ENCODE assay signal across 8 mouse cellular contexts in the genomic region with DNA sequence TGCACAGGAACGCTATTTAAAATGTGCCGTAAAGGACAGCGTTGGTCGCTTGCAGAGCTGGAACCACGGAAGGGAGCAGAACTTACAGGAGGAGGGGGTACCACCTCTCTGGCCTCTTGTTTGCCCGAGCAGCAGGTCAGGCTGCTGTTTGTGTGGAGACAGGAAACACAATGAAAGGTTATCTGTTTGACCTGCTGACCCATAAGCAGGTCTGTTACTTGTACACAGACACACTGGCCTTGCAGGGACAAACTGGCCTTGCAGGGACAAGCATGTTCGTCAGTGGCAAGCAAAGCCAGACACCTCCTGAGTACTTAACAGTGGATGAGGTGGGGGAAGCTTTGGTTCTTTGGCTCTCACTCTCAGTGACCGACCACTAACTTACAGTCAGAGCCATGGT. TPM values are rescaled to one million over a fixed set of nuclear protein-coding genes. Genes with fewer than 3 reads are reported as not detected.
DNase-seq lines count a peak whose midpoint lies in the region; ATAC-seq and TF ChIP-seq lines count a peak whose summit lies in the region.

No protein-coding gene starts in this region.

- peak overlapping the region; percentile 98 for H3K9ac ChIP-seq in heart, embryonic 11.5 days (ENCODE audit: low read depth, low read length)
- H3K9ac ChIP-seq in hindbrain, embryonic 13.5 days, result peak overlapping the region; percentile 81
- peak overlapping the region; percentile 94 for H3K9ac ChIP-seq in midbrain, embryonic 12.5 days (replicated peaks)

- TF ChIP-seq CTCF in cortical plate, adult 2 months (IDR thresholded peaks at IDR 0.05; ENCODE audit: extremely low read depth, insufficient read depth, low read length), result no peak

- H3K4me3 ChIP-seq in heart, embryonic 11.5 days (ENCODE audit: low read depth, low read length), result peak overlapping the region; percentile 98
- peak overlapping the region; percentile 74 for H3K4me3 ChIP-seq in cortical plate, adult 2 months (ENCODE audit: insufficient read depth, low read length)
- peak overlapping the region; percentile 64 for H3K4me3 ChIP-seq in hindbrain, embryonic 13.5 days
- peak overlapping the region; percentile 95 for H3K4me3 ChIP-seq in midbrain, embryonic 12.5 days

- H3K36me3 ChIP-seq in heart, embryonic 11.5 days (ENCODE audit: control insufficient read depth, insufficient read depth, low read length), result peaks cover 2% of the 10 kb centered on the region; the same call in 1 of the 2 replicates
- H3K36me3 ChIP-seq in hindbrain, embryonic 13.5 days, result peaks cover 13% of the 10 kb centered on the region
- peaks cover 22% of the 10 kb centered on the region for H3K36me3 ChIP-seq in midbrain, embryonic 12.5 days

- peaks cover 28% of the 10 kb centered on the region for H3K4me1 ChIP-seq in heart, embryonic 11.5 days (ENCODE audit: control insufficient read depth, insufficient read depth, low read length)
- H3K4me1 ChIP-seq in cortical plate, adult 2 months (ENCODE audit: control insufficient read depth, insufficient read depth, low read length), result peaks cover 7% of the 10 kb centered on the region
- H3K4me1 ChIP-seq in hindbrain, embryonic 13.5 days (replicated peaks), result peaks cover 48% of the 10 kb centered on the region
- H3K4me1 ChIP-seq in midbrain, embryonic 12.5 days, result peaks cover 34% of the 10 kb centered on the region

- H3K9me3 ChIP-seq in heart, embryonic 11.5 days (replicated peaks; ENCODE audit: control insufficient read depth, low read length), result peaks cover 3% of the 10 kb centered on the region; the same call in 1 of the 2 replicates
- H3K9me3 ChIP-seq in hindbrain, embryonic 13.5 days, result no peaks in the 10 kb centered on the region
- peaks cover 4% of the 10 kb centered on the region; the same call in 1 of the 2 replicates for H3K9me3 ChIP-seq in midbrain, embryonic 12.5 days

- no peak for ATAC-seq in heart, embryonic 11.5 days (replicated peaks; ENCODE audit: insufficient number of reproducible peaks, low FRiP score, low TSS enrichment)
- no peak for ATAC-seq in hindbrain, embryonic 13.5 days (ENCODE audit: low FRiP score)
- no peak for ATAC-seq in midbrain, embryonic 12.5 days (ENCODE audit: low FRiP score, low read depth)

- TF ChIP-seq POLR2A in cortical plate, adult 2 months (IDR thresholded peaks at IDR 0.05; ENCODE audit: extremely low read depth, insufficient read depth, low read length), result no peak

- peak overlapping the region; percentile 88 for H3K27ac ChIP-seq in heart, embryonic 11.5 days (ENCODE audit: low read depth, low read length)
- H3K27ac ChIP-seq in cortical plate, adult 2 months (ENCODE audit: insufficient read depth, low read length), result no peak overlapping the region
- peak overlapping the region; percentile 88 for H3K27ac ChIP-seq in hindbrain, embryonic 13.5 days
- H3K27ac ChIP-seq in midbrain, embryonic 12.5 days (replicated peaks), result peak overlapping the region; percentile 82

- no peak for DNase-seq in heart, adult 8-10 months (ENCODE audit: low spot score)
- DNase-seq in cerebellum, postnatal 4 days (ENCODE audit: low spot score in 2 of 2), result no peak
- no peak for DNase-seq in right cerebral cortex, adult 18-20 months
- no peak for DNase-seq in ovary, adult 18-20 months (ENCODE audit: low spot score)

- 11% methylated on average over 8 of the region's 8 CpGs for WGBS in heart, embryonic 11.5 days (ENCODE audit: insufficient replicate concordance)
- 41% methylated on average over 8 of the region's 8 CpGs for WGBS in hindbrain, embryonic 13.5 days
- 40% methylated on average over 8 of the region's 8 CpGs for WGBS in midbrain, embryonic 12.5 days

- no peaks in the 10 kb centered on the region for H3K27me3 ChIP-seq in heart, embryonic 11.5 days (ENCODE audit: control insufficient read depth, insufficient read depth, low read length)
- H3K27me3 ChIP-seq in hindbrain, embryonic 13.5 days, result no peaks in the 10 kb centered on the region
- H3K27me3 ChIP-seq in midbrain, embryonic 12.5 days, result no peaks in the 10 kb centered on the region

- H3K4me2 ChIP-seq in heart, embryonic 11.5 days, result peak overlapping the region; percentile 68
- peak overlapping the region; percentile 67 for H3K4me2 ChIP-seq in hindbrain, embryonic 13.5 days
- H3K4me2 ChIP-seq in midbrain, embryonic 12.5 days (replicated peaks), result peak overlapping the region; percentile 88

RNA-seq across cellular contexts. Expression of a gene that starts 2.1 kb away (rescaled TPM):
- 18.5 and 23.0 TPM in 2 replicates for polyA plus RNA-seq in heart, embryonic 11.5 days (2014; fragmentation: Nextera tagmentation; extraction: Ambion mirVana)
- 10 to 100 TPM; 23.3 to 28.6 (median 24.9) TPM for total RNA-seq in heart, adult 8-10 months (2022)
- 23.3 and 23.8 TPM in 2 replicates for polyA plus RNA-seq in cortical plate, adult 2 months (2012; rRNA removed)
- 23.5 and 24.1 TPM in 2 replicates for polyA plus RNA-seq in hindbrain, embryonic 13.5 days (2015; fragmentation: Nextera tagmentation; extraction: Ambion mirVana)
- 16.2 and 17.1 TPM in 2 replicates for polyA plus RNA-seq in midbrain, embryonic 12.5 days (2016; fragmentation: Nextera tagmentation; extraction: Ambion mirVana)
